Mouse (Mus musculus) CD4-positive naive resting alpha-beta T cell, adult 76 days (primary cell): ENCODE data around the gene Ift27. TPM values are rescaled to one million over a fixed set of nuclear protein-coding genes. Genes with fewer than 3 reads are reported as not detected.

Source experiments
- total RNA-seq: library from RNA; stranded (reverse); gene quantifications from one replicate; pipeline ENCODE4 v1.2.4, GENCODE M21; 2023

Gene Ift27
- total RNA-seq: 18.6 TPM

GRCm38 (mm10) chr15:78173972-78174886, at the start of gene Ift27:
Gene Ift27, minus strand, starts transcription at chr15:78174107.

GRCm38 (mm10) chr15:78206312-78206711, 32.4 kb upstream of the Ift27 start, which contains the start of gene Pvalb:
Gene Pvalb, minus strand, starts transcription at chr15:78206400.

GRCm38 (mm10) chr15:78119704-78120103, 54.2 kb downstream of the Ift27 start, which contains the start of gene Cacng2:
Gene Cacng2, minus strand, starts transcription at chr15:78120028.

Other genes starting within 250 kb of the Ift27 start
- gene Txn2, start 245.1 kb downstream of the Ift27 start, total RNA-seq: 74.1 TPM
- gene Foxred2, start 217.4 kb downstream of the Ift27 start, total RNA-seq: 5.3 TPM
- gene Eif3d, start 203.3 kb downstream of the Ift27 start, total RNA-seq: 153 TPM
- gene Cacng2, start 54.1 kb downstream of the Ift27 start, total RNA-seq: not detected
- gene Pvalb, start 32.3 kb upstream of the Ift27 start, total RNA-seq: not detected
- gene Ncf4, start 70.7 kb upstream of the Ift27 start, total RNA-seq: 48.1 TPM
- gene Csf2rb2, start 131.6 kb upstream of the Ift27 start, total RNA-seq: 2.2 TPM
- gene Csf2rb, start 151.6 kb upstream of the Ift27 start, total RNA-seq: 7.1 TPM
- gene Tex33, start 221.8 kb upstream of the Ift27 start, total RNA-seq: not detected
- 0.67 TPM for gene Tst, start 231.8 kb upstream of the Ift27 start, total RNA-seq
- 19.9 TPM for gene Mpst, start 232.3 kb upstream of the Ift27 start, total RNA-seq